Mouse (Mus musculus): ENCODE data around the gene Olfr96. TPM values are rescaled to one million over a fixed set of nuclear protein-coding genes. Genes with fewer than 3 reads are reported as not detected.

Gene Olfr96
- total RNA-seq (2014; rRNA removed) (not detected in 2 replicates), polyA plus RNA-seq (2012; rRNA removed) (not detected in 2 replicates)

- H3K4me3 ChIP-seq (ENCODE audit: insufficient read depth, low read depth, low read length), result no peak within 1 kb of the TSS
- H3K9ac ChIP-seq (ENCODE audit: low read depth, low read length), result no peak within 1 kb of the TSS
- H3K79me2 ChIP-seq (ENCODE audit: control insufficient read depth, insufficient read depth, low read length), result no peaks in the 10 kb centered on the region
- H3K27ac ChIP-seq (replicated peaks; ENCODE audit: insufficient read depth, low read depth, low read length), result no peak within 1 kb of the TSS
- H3K27me3 ChIP-seq (ENCODE audit: control insufficient read depth, insufficient read depth, low read length), result no peaks in the 10 kb centered on the region
- WGBS, result 59% methylated on average over 4 of the region's 4 CpGs
- peaks cover 10% of the 10 kb centered on the region; the same call in 1 of the 2 replicates for H3K4me1 ChIP-seq (ENCODE audit: control insufficient read depth, insufficient read depth, low read length)
- H3K36me3 ChIP-seq (ENCODE audit: control insufficient read depth, insufficient read depth, low read length), result no peaks in the 10 kb centered on the region
- TF ChIP-seq POLR2A (IDR thresholded peaks at IDR 0.05; ENCODE audit: extremely low read depth, insufficient read depth, low read length) (no peak), CTCF (IDR thresholded peaks at IDR 0.05; ENCODE audit: low read depth, low read length) (no peak)
- no peak for DNase-seq (ENCODE audit: extremely low read depth, low read depth, low spot score)
Measured at GRCm38 (mm10) chr17:37219846-37220245, at the start of gene Olfr96. Olfr96 (plus strand) TSS chr17:37220146.

- WGBS, result 35% methylated on average over 6 of the region's 6 CpGs
Measured at GRCm38 (mm10) chr17:37185474-37185873, 34.5 kb upstream of the Olfr96 start.

GRCm38 (mm10) chr17:37190711-37191110 lies 29.2 kb upstream of the Olfr96 start:
- DNase-seq (ENCODE audit: extremely low read depth, low read depth, low spot score), result peak; percentile 47
- Histone ChIP-seq H3K9ac (ENCODE audit: low read depth, low read length) (no peak overlapping the region), H3K4me1 (ENCODE audit: control insufficient read depth, insufficient read depth, low read length) (peaks cover 9% of the 10 kb centered on the region; the same call in 1 of the 2 replicates), H3K36me3 (ENCODE audit: control insufficient read depth, insufficient read depth, low read length) (no peaks in the 10 kb centered on the region), H3K27ac (replicated peaks; ENCODE audit: insufficient read depth, low read depth, low read length) (no peak overlapping the region), H3K79me2 (ENCODE audit: control insufficient read depth, insufficient read depth, low read length) (no peaks in the 10 kb centered on the region), H3K4me3 (ENCODE audit: insufficient read depth, low read depth, low read length) (no peak overlapping the region), H3K27me3 (ENCODE audit: control insufficient read depth, insufficient read depth, low read length) (no peaks in the 10 kb centered on the region)
- TF ChIP-seq CTCF (IDR thresholded peaks at IDR 0.05; ENCODE audit: low read depth, low read length) (no peak), POLR2A (IDR thresholded peaks at IDR 0.05; ENCODE audit: extremely low read depth, insufficient read depth, low read length) (no peak)
- 49% methylated on average over 2 of the region's 2 CpGs for WGBS

More at GRCm38 (mm10) chr17:37185474-37185873, 34.5 kb upstream of the Olfr96 start:
- no peaks in the 10 kb centered on the region for H3K79me2 ChIP-seq (ENCODE audit: control insufficient read depth, insufficient read depth, low read length)
- no peak overlapping the region for H3K4me3 ChIP-seq (ENCODE audit: insufficient read depth, low read depth, low read length)
- no peak for TF ChIP-seq POLR2A (IDR thresholded peaks at IDR 0.05; ENCODE audit: extremely low read depth, insufficient read depth, low read length)
- no peak for TF ChIP-seq CTCF (IDR thresholded peaks at IDR 0.05; ENCODE audit: low read depth, low read length)
- no peaks in the 10 kb centered on the region for H3K27me3 ChIP-seq (ENCODE audit: control insufficient read depth, insufficient read depth, low read length)
- H3K4me1 ChIP-seq (ENCODE audit: control insufficient read depth, insufficient read depth, low read length), result no peaks in the 10 kb centered on the region
- DNase-seq (ENCODE audit: extremely low read depth, low read depth, low spot score), result no peak
- H3K27ac ChIP-seq (replicated peaks; ENCODE audit: insufficient read depth, low read depth, low read length), result no peak overlapping the region
- H3K9ac ChIP-seq (ENCODE audit: low read depth, low read length), result no peak overlapping the region
- no peaks in the 10 kb centered on the region for H3K36me3 ChIP-seq (ENCODE audit: control insufficient read depth, insufficient read depth, low read length)

GRCm38 (mm10) chr17:37193032-37193431 lies 26.9 kb upstream of the Olfr96 start:
- no peaks in the 10 kb centered on the region for H3K36me3 ChIP-seq (ENCODE audit: control insufficient read depth, insufficient read depth, low read length)
- no peak overlapping the region for H3K4me3 ChIP-seq (ENCODE audit: insufficient read depth, low read depth, low read length)
- TF ChIP-seq CTCF (IDR thresholded peaks at IDR 0.05; ENCODE audit: low read depth, low read length), result no peak
- no peak for TF ChIP-seq POLR2A (IDR thresholded peaks at IDR 0.05; ENCODE audit: extremely low read depth, insufficient read depth, low read length)
- peaks cover 9% of the 10 kb centered on the region; the same call in 1 of the 2 replicates for H3K4me1 ChIP-seq (ENCODE audit: control insufficient read depth, insufficient read depth, low read length)
- peaks cover 10% of the 10 kb centered on the region for H3K27me3 ChIP-seq (ENCODE audit: control insufficient read depth, insufficient read depth, low read length)
- no peak overlapping the region for H3K9ac ChIP-seq (ENCODE audit: low read depth, low read length)
- DNase-seq (ENCODE audit: extremely low read depth, low read depth, low spot score), result no peak
- no peaks in the 10 kb centered on the region for H3K79me2 ChIP-seq (ENCODE audit: control insufficient read depth, insufficient read depth, low read length)
- H3K27ac ChIP-seq (replicated peaks; ENCODE audit: insufficient read depth, low read depth, low read length), result no peak overlapping the region

DNA sequence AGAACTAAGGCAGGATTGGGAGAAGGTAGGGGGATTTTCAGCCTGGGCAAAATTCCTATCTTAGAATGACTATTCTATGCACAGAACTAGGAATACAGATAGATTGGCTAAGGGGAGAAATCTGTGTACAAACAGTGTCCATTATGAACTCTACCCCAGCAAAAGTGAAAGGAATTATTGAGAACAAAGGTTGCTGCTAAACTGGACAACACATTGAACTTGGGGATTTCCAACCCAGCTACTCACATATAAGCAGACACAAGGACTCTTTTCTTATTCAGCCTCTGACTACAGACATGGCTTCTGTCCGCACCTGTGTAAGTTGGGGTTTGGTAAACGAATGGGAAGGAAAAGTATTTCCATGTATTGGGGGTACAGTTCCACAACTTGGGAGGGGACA lies 26.3 kb upstream of the Olfr96 start, which contains the start of gene Ubd:
Ubd (plus strand) TSS at position 237 of the 400 bp plus-strand sequence.
- peak; percentile 44 for DNase-seq (ENCODE audit: extremely low read depth, low read depth, low spot score)
- Histone ChIP-seq H3K27ac (replicated peaks; ENCODE audit: insufficient read depth, low read depth, low read length) (no peak within 1 kb of the TSS), H3K4me1 (ENCODE audit: control insufficient read depth, insufficient read depth, low read length) (peaks cover 9% of the 10 kb centered on the region; the same call in 1 of the 2 replicates), H3K27me3 (ENCODE audit: control insufficient read depth, insufficient read depth, low read length) (peaks cover 10% of the 10 kb centered on the region), H3K36me3 (ENCODE audit: control insufficient read depth, insufficient read depth, low read length) (no peaks in the 10 kb centered on the region), H3K79me2 (ENCODE audit: control insufficient read depth, insufficient read depth, low read length) (no peaks in the 10 kb centered on the region), H3K4me3 (ENCODE audit: insufficient read depth, low read depth, low read length) (no peak within 1 kb of the TSS), H3K9ac (ENCODE audit: low read depth, low read length) (no peak within 1 kb of the TSS)
- 81% methylated on average over 2 of the region's 2 CpGs for WGBS
- TF ChIP-seq CTCF (IDR thresholded peaks at IDR 0.05; ENCODE audit: low read depth, low read length) (no peak), POLR2A (IDR thresholded peaks at IDR 0.05; ENCODE audit: extremely low read depth, insufficient read depth, low read length) (no peak)

DNA sequence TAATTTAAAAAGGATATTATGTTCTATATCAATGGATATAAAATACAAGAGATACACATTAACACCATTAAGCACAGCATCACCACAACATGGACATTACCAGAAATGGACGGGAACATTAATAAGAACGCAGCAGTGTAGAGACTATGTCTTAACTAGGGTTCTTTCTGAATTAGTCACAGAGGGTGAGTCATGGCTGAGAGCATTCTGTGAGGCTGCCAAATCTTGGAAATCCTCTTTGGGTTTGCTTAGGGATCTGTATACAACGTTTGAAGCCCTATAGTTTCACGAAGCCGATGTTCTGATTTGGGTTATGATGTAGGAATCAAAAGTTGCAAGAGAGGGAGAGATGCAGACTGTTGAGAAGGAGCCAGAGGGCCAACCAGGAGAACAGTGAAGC lies 25.2 kb upstream of the Olfr96 start:
- Histone ChIP-seq H3K36me3 (ENCODE audit: control insufficient read depth, insufficient read depth, low read length) (no peaks in the 10 kb centered on the region), H3K4me3 (ENCODE audit: insufficient read depth, low read depth, low read length) (no peak overlapping the region), H3K27me3 (ENCODE audit: control insufficient read depth, insufficient read depth, low read length) (peaks cover 10% of the 10 kb centered on the region), H3K79me2 (ENCODE audit: control insufficient read depth, insufficient read depth, low read length) (no peaks in the 10 kb centered on the region), H3K9ac (ENCODE audit: low read depth, low read length) (no peak overlapping the region), H3K27ac (replicated peaks; ENCODE audit: insufficient read depth, low read depth, low read length) (no peak overlapping the region), H3K4me1 (ENCODE audit: control insufficient read depth, insufficient read depth, low read length) (peaks cover 9% of the 10 kb centered on the region; the same call in 1 of the 2 replicates)
- no peak for DNase-seq (ENCODE audit: extremely low read depth, low read depth, low spot score)
- TF ChIP-seq POLR2A (IDR thresholded peaks at IDR 0.05; ENCODE audit: extremely low read depth, insufficient read depth, low read length), result no peak
- TF ChIP-seq CTCF (IDR thresholded peaks at IDR 0.05; ENCODE audit: low read depth, low read length), result no peak
- WGBS, result 91% methylated on average over 5 of the region's 5 CpGs

Data from liver, adult 2 months (tissue).